Mouse (Mus musculus): ENCODE measurements around the gene Cacnb3.

GRCm38 (mm10) chr15:98622721-98623120 is 7.9 kb upstream of the Cacnb3 start:
- TF ChIP-seq CTCF (IDR thresholded peaks at IDR 0.05): no peak
- TF ChIP-seq EP300 (IDR thresholded peaks at IDR 0.05): no peak

Data from lung, postnatal 0 days (tissue).